Mouse (Mus musculus): ENCODE data around the gene Alkbh6.

GRCm38 (mm10) chr7:30363344-30363738, 54.8 kb downstream of the Alkbh6 start:
- no peak for TF ChIP-seq CTCF (IDR thresholded peaks at IDR 0.05; ENCODE audit: low read depth, low read length)
- no peak for TF ChIP-seq POLR2A (IDR thresholded peaks at IDR 0.05; ENCODE audit: insufficient read depth, low read length)
